Mouse (Mus musculus) heart, postnatal 25 days (tissue): Measurements from ENCODE around the gene 2310022A10Rik. TPM values are rescaled to one million over a fixed set of nuclear protein-coding genes. Genes with fewer than 3 reads are reported as not detected.

Experiments used
- DNase-seq: peaks from one replicate; pipeline ENCODE4 v3.0.0; 2022; ENCODE audit warnings: low spot score
- intact Hi-C: fragments of 180-260 bp; cut with DNase I; formaldehyde crosslinking; loops from one replicate; pipeline ENCODE4 v1.15.1; 2025
- total RNA-seq, 2 experiments: library from RNA; stranded (reverse); gene quantifications; 2 replicates each; pipeline ENCODE4 v1.2.3; 2021

The 2310022A10Rik gene
- total RNA-seq, 2 experiments from 2014 or later = 64.6 to 71.9 TPM

- intact Hi-C loops = no loop called here
- no peak for DNase-seq
Measured at GRCm38 (mm10) chr7:27538797-27539196, 14.2 kb upstream of the 2310022A10Rik start.

GRCm38 (mm10) chr7:27540521-27540920 is 12.5 kb upstream of the 2310022A10Rik start:
- intact Hi-C loops = no loop called here
- DNase-seq = no peak

GRCm38 (mm10) chr7:27540935-27541334 is 12.1 kb upstream of the 2310022A10Rik start:
- intact Hi-C loops = no loop called here
- DNase-seq = no peak

- no peak for DNase-seq
- intact Hi-C loops = no loop called here
Measured at GRCm38 (mm10) chr7:27541431-27541830, 11.6 kb upstream of the 2310022A10Rik start.

GRCm38 (mm10) chr7:27541922-27542321 is 11.1 kb upstream of the 2310022A10Rik start:
- no peak for DNase-seq
- intact Hi-C loops = no loop called here

- DNase-seq = peak; percentile 64
- intact Hi-C loops = no loop called here
Measured at GRCm38 (mm10) chr7:27542392-27543033, 10.5 kb upstream of the 2310022A10Rik start.

GRCm38 (mm10) chr7:27543065-27543464 is 10.0 kb upstream of the 2310022A10Rik start:
- intact Hi-C loops = no loop called here
- no peak for DNase-seq

GRCm38 (mm10) chr7:27543851-27544250 is 9.2 kb upstream of the 2310022A10Rik start:
- intact Hi-C loops = no loop called here
- DNase-seq = no peak

- intact Hi-C loops = no loop called here
- DNase-seq = no peak
Measured at GRCm38 (mm10) chr7:27544675-27545370, 8.2 kb upstream of the 2310022A10Rik start.

GRCm38 (mm10) chr7:27549597-27549996 is 3.4 kb upstream of the 2310022A10Rik start:
- DNase-seq = no peak
- intact Hi-C loops = no loop called here

GRCm38 (mm10) chr7:27552070-27552469 is 963 bp upstream of the 2310022A10Rik start:
- intact Hi-C loops = no loop called here
- no peak for DNase-seq

- intact Hi-C loops = no loop called here
- DNase-seq = no peak
Measured at GRCm38 (mm10) chr7:27560291-27560887, 7.4 kb downstream of the 2310022A10Rik start.

GRCm38 (mm10) chr7:27560978-27561377 is 7.9 kb downstream of the 2310022A10Rik start:
- no peak for DNase-seq
- intact Hi-C loops = no loop called here

GRCm38 (mm10) chr7:27569580-27570224 is 16.7 kb downstream of the 2310022A10Rik start:
- DNase-seq = no peak
- intact Hi-C loops = no loop called here

- intact Hi-C loops = no loop called here
- DNase-seq = no peak
Measured at GRCm38 (mm10) chr7:27572133-27572532, 19.1 kb downstream of the 2310022A10Rik start.

GRCm38 (mm10) chr7:27574124-27574880 is 21.3 kb downstream of the 2310022A10Rik start:
- DNase-seq = no peak
- intact Hi-C loops = no loop called here

GRCm38 (mm10) chr7:27576914-27577313 is 23.9 kb downstream of the 2310022A10Rik start:
- DNase-seq = no peak
- intact Hi-C loops = loop anchor here (5.0 kb wide), 1 partner anchor 110 kb away; the partner anchor contains the start of gene Zfp607b

GRCm38 (mm10) chr7:27577589-27577988 is 24.6 kb downstream of the 2310022A10Rik start:
- no peak for DNase-seq
- intact Hi-C loops = loop anchor here (5.0 kb wide), 1 partner anchor 110 kb away; the partner anchor contains the start of gene Zfp607b

- intact Hi-C loops = loop anchor here (5.0 kb wide), 1 partner anchor 109 kb away; the partner anchor contains the start of gene Zfp607b
Measured at GRCm38 (mm10) chr7:27578465-27578864, 25.4 kb downstream of the 2310022A10Rik start.

More at GRCm38 (mm10) chr7:27578465-27578864, 25.4 kb downstream of the 2310022A10Rik start:
- DNase-seq = no peak
